Mouse (Mus musculus) liver, adult 2 months (tissue): ENCODE results near the gene Hsd3b4. TPM values are rescaled to one million over a fixed set of nuclear protein-coding genes. Genes with fewer than 3 reads are reported as not detected.

Experiments
- polyA plus RNA-seq: library from polyadenylated mRNA; depleted of rRNA; stranded (reverse); fragments of >200 nt; gene quantifications from 2 replicates; pipeline ENCODE4 v1.2.3, GENCODE M21; 2012; rRNA removed
- total RNA-seq: library from RNA; depleted of rRNA; stranded (reverse); fragments of >200 nt; gene quantifications from 2 replicates; pipeline ENCODE4 v1.2.3, GENCODE M21; 2014; rRNA removed

Hsd3b4 gene
- total and polyA plus RNA-seq, 2 experiments = 0.37 TPM; not detected in 1

Other genes starting within 250 kb of the Hsd3b4 start
- gene Hmgcs2, start 230.1 kb downstream of the Hsd3b4 start, total RNA-seq = 687 and 765 TPM in 2 replicates
- 1,077 and 1,098 TPM in 2 replicates for gene Hmgcs2, start 230.1 kb downstream of the Hsd3b4 start, polyA plus RNA-seq
- gene Phgdh, start 170.5 kb downstream of the Hsd3b4 start, total RNA-seq = 0.92 and 3.2 TPM in 2 replicates
- 0.39 and 0.48 TPM in 2 replicates for gene Phgdh, start 170.5 kb downstream of the Hsd3b4 start, polyA plus RNA-seq
- 1.0 and 1.2 TPM in 2 replicates for gene Zfp697, start 128.1 kb downstream of the Hsd3b4 start, total RNA-seq
- 0.73 and 1.3 TPM in 2 replicates for gene Zfp697, start 128.1 kb downstream of the Hsd3b4 start, polyA plus RNA-seq
- gene Gm4450, start 53.4 kb downstream of the Hsd3b4 start, total RNA-seq = not detected in 2 replicates
- not detected in 2 replicates for gene Gm4450, start 53.4 kb downstream of the Hsd3b4 start, polyA plus RNA-seq
- gene Gm10681, start 78.3 kb upstream of the Hsd3b4 start, total RNA-seq = 0.13 and 0.37 TPM in 2 replicates
- gene Gm10681, start 78.3 kb upstream of the Hsd3b4 start, polyA plus RNA-seq = not detected in 2 replicates
- gene Hsd3b5, start 119.7 kb upstream of the Hsd3b4 start, total RNA-seq = 2.6 and 20.0 TPM in 2 replicates
- gene Hsd3b5, start 119.7 kb upstream of the Hsd3b4 start, polyA plus RNA-seq = 2.4 and 24.1 TPM in 2 replicates
- 23.0 and 23.2 TPM in 2 replicates for gene Hsd3b2, start 214.0 kb upstream of the Hsd3b4 start, total RNA-seq
- 14.4 and 15.5 TPM in 2 replicates for gene Hsd3b2, start 214.0 kb upstream of the Hsd3b4 start, polyA plus RNA-seq